Mouse (Mus musculus): ENCODE measurements around the gene Iqcf5. TPM values are rescaled to one million over a fixed set of nuclear protein-coding genes. Genes with fewer than 3 reads are reported as not detected.

Gene Iqcf5
- polyA plus RNA-seq (2015; fragmentation: Illumina TruSeq; extraction: RNeasy Lipid Tissue Mini Kit (QIAGEN cat#74804); ENCODE audit: insufficient read depth, low replicate concordance), result not detected

DNA sequence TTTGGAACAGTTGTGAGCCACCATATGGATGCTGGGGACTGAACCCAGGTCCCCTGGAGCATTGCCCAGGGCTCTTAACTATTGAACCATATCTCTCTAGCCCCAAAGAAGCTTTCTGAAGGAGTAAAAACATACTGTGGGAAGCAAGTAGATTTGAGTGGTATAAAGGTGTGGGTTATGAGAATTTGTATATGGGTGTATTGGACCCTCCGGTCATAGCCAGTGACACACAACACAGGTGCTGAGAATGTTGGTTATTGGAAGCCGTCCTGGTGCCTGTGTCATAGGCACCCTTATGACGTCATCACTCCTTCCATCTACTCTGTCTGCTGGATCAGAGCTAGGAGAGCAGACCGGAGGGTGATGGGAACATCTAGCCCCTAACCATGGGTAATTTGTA lies at the start of gene Iqcf5:
Gene Iqcf5 (plus strand): TSS at position 301 of the 400 bp plus-strand sequence.

DNA sequence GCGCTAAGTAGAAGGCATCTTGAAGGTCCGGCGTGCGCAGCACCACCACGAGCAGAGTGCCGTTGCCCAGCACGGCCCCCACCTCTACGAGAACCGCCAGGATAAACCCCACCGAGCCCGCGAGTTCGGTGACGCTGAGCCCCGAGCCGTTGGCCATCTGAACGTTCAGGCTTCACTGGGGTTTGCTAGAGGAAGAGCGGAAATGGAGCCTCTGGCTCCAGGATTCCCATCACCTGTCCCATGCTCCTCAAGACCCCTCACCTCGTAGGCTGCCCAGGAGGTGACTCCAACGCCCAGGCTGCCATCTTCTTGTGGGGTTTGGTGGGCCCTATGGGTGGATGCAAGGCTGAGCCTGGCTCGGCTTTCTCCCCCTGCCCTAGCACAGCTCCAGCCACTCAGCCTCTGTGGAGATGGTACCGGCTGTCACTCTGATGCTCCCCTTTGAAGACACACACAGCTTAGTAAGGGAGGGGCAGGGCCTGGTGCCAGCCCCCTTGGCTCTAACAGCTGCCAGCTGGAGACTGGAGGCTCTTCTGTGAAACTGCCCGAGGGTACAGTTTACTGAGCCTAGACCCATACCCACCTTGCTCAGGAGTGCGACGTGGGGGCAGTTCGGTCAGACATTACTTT lies 48.7 kb upstream of the Iqcf5 start, which contains the start of gene Gpr62:
Gene Gpr62 (minus strand): TSS at position 368 of the 630 bp plus-strand sequence.

DNA sequence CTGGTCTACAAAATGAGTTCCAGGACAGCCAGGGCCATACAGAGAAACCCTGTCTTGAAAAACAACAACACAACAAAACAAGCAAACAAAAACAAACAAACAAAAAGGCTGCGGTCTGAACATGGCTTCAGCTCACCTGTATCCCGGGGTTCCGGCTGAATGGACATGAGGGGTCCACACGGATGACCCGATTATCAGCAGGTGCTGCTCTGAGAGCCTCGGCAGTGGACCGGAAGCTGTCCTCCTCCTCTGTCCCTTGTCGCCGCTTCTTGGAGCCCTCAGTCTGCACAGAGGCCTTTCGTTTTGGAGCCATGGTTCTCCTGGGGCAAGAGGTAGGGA lies 38.7 kb upstream of the Iqcf5 start, which contains the start of gene Rrp9:
Gene Rrp9 (plus strand): TSS at position 301 of the 339 bp plus-strand sequence.

DNA sequence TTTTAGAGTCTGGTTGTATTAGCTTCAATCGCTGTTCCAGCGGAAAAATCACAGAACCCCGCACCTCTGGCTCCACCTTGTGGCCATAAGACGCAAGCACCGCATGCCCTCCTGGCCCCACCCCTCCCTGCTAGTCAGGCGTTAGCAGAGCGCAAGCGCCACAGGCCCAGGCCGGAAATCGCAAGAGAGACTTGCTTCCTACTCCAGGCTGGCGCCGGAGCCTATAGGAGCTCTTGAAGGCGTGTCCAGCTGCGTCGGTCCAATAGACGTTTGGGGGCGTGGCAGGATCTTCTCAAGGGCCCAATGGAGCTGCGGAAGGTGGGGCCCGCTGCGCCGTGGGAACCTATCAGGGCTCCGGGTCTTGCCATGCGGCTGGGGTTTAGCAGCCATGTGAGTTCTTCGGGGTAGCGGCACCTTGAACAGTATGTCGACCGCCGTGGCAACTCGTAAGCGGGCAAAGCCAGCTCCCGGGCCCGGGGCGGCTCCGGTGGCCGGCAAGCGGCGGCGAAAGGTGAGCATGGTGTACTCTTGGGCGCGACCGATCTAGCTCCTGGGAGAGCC lies 37.4 kb upstream of the Iqcf5 start, which contains the start of gene Parp3:
Gene Parp3 (minus strand): TSS at position 26 of the 561 bp plus-strand sequence.

DNA sequence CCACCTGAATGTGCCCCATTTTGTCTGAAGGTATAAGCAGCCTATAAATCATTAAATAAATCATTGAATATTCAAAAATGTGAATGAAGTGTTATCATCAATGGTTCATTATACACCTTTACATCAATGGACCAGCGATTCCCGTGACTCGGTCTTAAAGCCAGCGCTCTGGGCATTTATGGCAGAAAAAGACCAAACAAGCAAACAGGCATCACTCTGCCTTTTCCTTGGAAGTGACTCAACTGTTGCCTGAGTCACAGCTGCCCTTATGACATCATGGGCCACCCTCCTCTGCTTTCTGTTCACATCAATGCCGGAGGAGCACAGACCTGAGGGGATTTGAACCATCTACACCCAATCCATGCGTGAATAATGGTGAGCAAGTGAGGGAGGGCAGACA lies 14.7 kb upstream of the Iqcf5 start, which contains the start of gene Iqcf1:
Gene Iqcf1 (plus strand): TSS at position 301 of the 400 bp plus-strand sequence.

DNA sequence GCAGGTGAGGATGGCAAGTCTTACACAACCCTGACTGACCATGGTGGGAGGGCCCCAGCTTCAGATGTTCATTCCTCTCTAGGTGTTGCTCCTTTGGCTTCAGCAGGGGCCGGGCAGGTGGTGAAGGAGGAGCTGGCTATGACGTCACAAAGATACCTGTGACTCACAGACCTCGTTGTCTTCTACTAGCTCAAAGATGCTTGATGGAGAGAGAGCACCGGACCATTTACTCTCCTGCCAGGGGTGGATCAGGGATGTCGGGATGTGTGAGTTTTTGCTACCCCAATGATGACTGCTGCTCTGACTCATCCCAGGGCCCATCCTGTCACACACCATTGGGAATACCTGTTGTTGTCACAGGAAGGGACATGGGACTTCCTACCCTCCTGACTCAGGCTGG lies 47.2 kb downstream of the Iqcf5 start, which contains the start of gene Iqcf3:
Gene Iqcf3 (minus strand): TSS at position 101 of the 400 bp plus-strand sequence.

Other genes starting within 250 kb of the Iqcf5 start
- 1.4 TPM for gene Poc1a, start 233.5 kb upstream of the Iqcf5 start, polyA plus RNA-seq (2015; fragmentation: Illumina TruSeq; extraction: RNeasy Lipid Tissue Mini Kit (QIAGEN cat#74804); ENCODE audit: insufficient read depth, low replicate concordance)
- 29.6 TPM for gene Dusp7, start 145.9 kb upstream of the Iqcf5 start, polyA plus RNA-seq (2015; fragmentation: Illumina TruSeq; extraction: RNeasy Lipid Tissue Mini Kit (QIAGEN cat#74804); ENCODE audit: insufficient read depth, low replicate concordance)
- 347 TPM for gene Rpl29, start 85.1 kb upstream of the Iqcf5 start, polyA plus RNA-seq (2015; fragmentation: Illumina TruSeq; extraction: RNeasy Lipid Tissue Mini Kit (QIAGEN cat#74804); ENCODE audit: insufficient read depth, low replicate concordance)
- gene Acy1, start 76.3 kb upstream of the Iqcf5 start, polyA plus RNA-seq (2015; fragmentation: Illumina TruSeq; extraction: RNeasy Lipid Tissue Mini Kit (QIAGEN cat#74804); ENCODE audit: insufficient read depth, low replicate concordance), result 5.5 TPM
- 19.7 TPM for gene Abhd14b, start 67.1 kb upstream of the Iqcf5 start, polyA plus RNA-seq (2015; fragmentation: Illumina TruSeq; extraction: RNeasy Lipid Tissue Mini Kit (QIAGEN cat#74804); ENCODE audit: insufficient read depth, low replicate concordance)
- 5.2 TPM for gene Abhd14a, start 66.9 kb upstream of the Iqcf5 start, polyA plus RNA-seq (2015; fragmentation: Illumina TruSeq; extraction: RNeasy Lipid Tissue Mini Kit (QIAGEN cat#74804); ENCODE audit: insufficient read depth, low replicate concordance)
- gene Pcbp4, start 61.3 kb upstream of the Iqcf5 start, polyA plus RNA-seq (2015; fragmentation: Illumina TruSeq; extraction: RNeasy Lipid Tissue Mini Kit (QIAGEN cat#74804); ENCODE audit: insufficient read depth, low replicate concordance), result 2.1 TPM
- gene Gpr62, start 48.6 kb upstream of the Iqcf5 start, polyA plus RNA-seq (2015; fragmentation: Illumina TruSeq; extraction: RNeasy Lipid Tissue Mini Kit (QIAGEN cat#74804); ENCODE audit: insufficient read depth, low replicate concordance), result not detected
- 23.6 TPM for gene Rrp9, start 38.6 kb upstream of the Iqcf5 start, polyA plus RNA-seq (2015; fragmentation: Illumina TruSeq; extraction: RNeasy Lipid Tissue Mini Kit (QIAGEN cat#74804); ENCODE audit: insufficient read depth, low replicate concordance)
- 53.9 TPM for gene Parp3, start 37.6 kb upstream of the Iqcf5 start, polyA plus RNA-seq (2015; fragmentation: Illumina TruSeq; extraction: RNeasy Lipid Tissue Mini Kit (QIAGEN cat#74804); ENCODE audit: insufficient read depth, low replicate concordance)
- gene Iqcf1, start 14.6 kb upstream of the Iqcf5 start, polyA plus RNA-seq (2015; fragmentation: Illumina TruSeq; extraction: RNeasy Lipid Tissue Mini Kit (QIAGEN cat#74804); ENCODE audit: insufficient read depth, low replicate concordance), result not detected
- gene Iqcf3, start 47.1 kb downstream of the Iqcf5 start, polyA plus RNA-seq (2015; fragmentation: Illumina TruSeq; extraction: RNeasy Lipid Tissue Mini Kit (QIAGEN cat#74804); ENCODE audit: insufficient read depth, low replicate concordance), result not detected
- not detected for gene Iqcf4, start 56.4 kb downstream of the Iqcf5 start, polyA plus RNA-seq (2015; fragmentation: Illumina TruSeq; extraction: RNeasy Lipid Tissue Mini Kit (QIAGEN cat#74804); ENCODE audit: insufficient read depth, low replicate concordance)
- gene Iqcf6, start 112.0 kb downstream of the Iqcf5 start, polyA plus RNA-seq (2015; fragmentation: Illumina TruSeq; extraction: RNeasy Lipid Tissue Mini Kit (QIAGEN cat#74804); ENCODE audit: insufficient read depth, low replicate concordance), result not detected
- gene Grm2, start 141.5 kb downstream of the Iqcf5 start, polyA plus RNA-seq (2015; fragmentation: Illumina TruSeq; extraction: RNeasy Lipid Tissue Mini Kit (QIAGEN cat#74804); ENCODE audit: insufficient read depth, low replicate concordance), result not detected
- gene Tex264, start 171.4 kb downstream of the Iqcf5 start, polyA plus RNA-seq (2015; fragmentation: Illumina TruSeq; extraction: RNeasy Lipid Tissue Mini Kit (QIAGEN cat#74804); ENCODE audit: insufficient read depth, low replicate concordance), result 25.8 TPM

Data from spleen, adult 10 weeks (tissue).